Mouse (Mus musculus) kidney, adult 2 months (tissue): ENCODE measurements around the gene Fxr2. TPM values are rescaled to one million over a fixed set of nuclear protein-coding genes. Genes with fewer than 3 reads are reported as not detected.
A peak's percentile ranks its signal among the peaks of the same experiment; 100 is the strongest.

ENCODE experiments used
- DNase-seq: peaks from one replicate; pipeline ENCODE4 v3.0.0; 2021
- H3K27ac ChIP-seq: fragments of 200-500 bp; 2 replicates; pipeline ENCODE4 v1.5.1; 2012; ENCODE audit warnings: low read depth, low read length, control low read depth, inconsistent platforms; ENCODE audit not compliant: insufficient read depth
- H3K27me3 ChIP-seq: fragments of 200-500 bp; replicated peaks from 2 replicates; pipeline ENCODE4 v1.6.1; 2012; ENCODE audit warnings: mild to moderate bottlenecking, moderate library complexity, low read length, inconsistent platforms; ENCODE audit not compliant: control insufficient read depth, insufficient read depth
- H3K36me3 ChIP-seq: fragments of 200-500 bp; 2 replicates; pipeline ENCODE4 v1.6.1; 2012; ENCODE audit warnings: mild to moderate bottlenecking, moderate library complexity, low read length, inconsistent platforms; ENCODE audit not compliant: control insufficient read depth, insufficient read depth
- H3K4me1 ChIP-seq: fragments of 200-500 bp; 2 replicates; pipeline ENCODE4 v1.6.1; 2011; ENCODE audit warnings: low read length; ENCODE audit not compliant: control insufficient read depth, insufficient read depth
- H3K4me3 ChIP-seq: fragments of 200-500 bp; 2 replicates; pipeline ENCODE4 v1.5.1; 2011; ENCODE audit warnings: mild to moderate bottlenecking, low read depth, low read length, control low read depth; ENCODE audit not compliant: insufficient read depth
- CTCF ChIP-seq: fragments of 200-500 bp; conservative IDR thresholded peaks from 2 replicates; pipeline ENCODE4 v1.5.1; 2011; ENCODE audit warnings: low read depth, mild to moderate bottlenecking, control low read depth, low read length, moderate library complexity, mixed read lengths; ENCODE audit not compliant: insufficient read depth, insufficient read length
- POLR2A ChIP-seq: fragments of 200-500 bp; IDR thresholded peaks from one replicate; pipeline ENCODE4 v1.6.1; 2011; ENCODE audit warnings: low read depth, low read length, control low read depth
- WGBS: fragments of 180-500 bp; shearing (Covaris S2); methylation state at CpG from one replicate; pipeline ENCODE4 v1.1.7; 2018; 5-methylcytosine and 5-hydroxymethylcytosine counted together
- polyA plus RNA-seq: library from polyadenylated mRNA; depleted of rRNA; stranded (reverse); fragments of >200 nt; gene quantifications from 2 replicates; pipeline ENCODE4 v1.2.3, GENCODE M21; 2012

Fxr2 gene
- polyA plus RNA-seq, 1 experiment = 49.9 TPM

DNA sequence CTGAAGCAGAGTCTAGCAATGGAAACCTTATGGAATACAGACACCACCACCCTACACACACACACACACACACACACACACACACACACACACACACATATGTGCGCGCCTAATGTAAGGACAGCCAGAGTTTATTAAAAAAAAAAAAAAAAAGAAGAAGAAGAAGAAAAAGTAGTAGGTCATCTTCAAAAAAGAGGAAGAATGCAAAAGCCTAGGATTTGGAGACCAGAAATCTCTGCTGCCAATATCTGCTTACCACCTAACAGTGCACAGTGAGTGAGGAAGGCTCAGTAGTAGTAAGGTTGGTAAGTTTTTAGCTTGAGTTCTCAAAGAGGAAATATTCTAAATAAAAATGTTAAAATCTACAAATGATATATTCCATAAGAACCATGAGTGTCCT is 46.4 kb downstream of the Fxr2 start:
- TF ChIP-seq POLR2A = no peak
- TF ChIP-seq CTCF = no peak
- H3K36me3 ChIP-seq = peaks cover 4% of the 10 kb centered on the region
- H3K27ac ChIP-seq = no peak overlapping the region
- no peaks in the 10 kb centered on the region for H3K27me3 ChIP-seq
- H3K4me1 ChIP-seq = peaks cover 12% of the 10 kb centered on the region; the same call in 1 of the 2 replicates
- no peak for DNase-seq
- 96% methylated on average over 2 of the region's 2 CpGs for WGBS
- H3K4me3 ChIP-seq = no peak overlapping the region

- H3K27ac ChIP-seq = no peak overlapping the region
- H3K36me3 ChIP-seq = peaks cover 2% of the 10 kb centered on the region
- H3K27me3 ChIP-seq = no peaks in the 10 kb centered on the region
- 90% methylated on average over 30 of the region's 30 CpGs for WGBS
- TF ChIP-seq CTCF (no peak), POLR2A (no peak)
- H3K4me1 ChIP-seq = peaks cover 20% of the 10 kb centered on the region
- DNase-seq = no peak
- no peak overlapping the region for H3K4me3 ChIP-seq
Measured at GRCm38 (mm10) chr11:69680136-69680855, 47.5 kb downstream of the Fxr2 start.

GRCm38 (mm10) chr11:69681314-69682208 is 48.8 kb downstream of the Fxr2 start, which contains the start of gene Senp3:
TSS of gene Senp3 (minus strand) at chr11:69682084.
- no peaks in the 10 kb centered on the region for H3K27me3 ChIP-seq
- peak within 1 kb of the TSS; percentile 76 for H3K4me3 ChIP-seq
- peak; percentile 98 for DNase-seq
- under 1% methylated on average over 80 of the region's 80 CpGs for WGBS
- peaks cover 30% of the 10 kb centered on the region for H3K4me1 ChIP-seq
- TF ChIP-seq POLR2A (peak; percentile 73), CTCF (no peak)
- peaks cover 2% of the 10 kb centered on the region; the same call in 1 of the 2 replicates for H3K36me3 ChIP-seq
- H3K27ac ChIP-seq = peak within 1 kb of the TSS; percentile 93

DNA sequence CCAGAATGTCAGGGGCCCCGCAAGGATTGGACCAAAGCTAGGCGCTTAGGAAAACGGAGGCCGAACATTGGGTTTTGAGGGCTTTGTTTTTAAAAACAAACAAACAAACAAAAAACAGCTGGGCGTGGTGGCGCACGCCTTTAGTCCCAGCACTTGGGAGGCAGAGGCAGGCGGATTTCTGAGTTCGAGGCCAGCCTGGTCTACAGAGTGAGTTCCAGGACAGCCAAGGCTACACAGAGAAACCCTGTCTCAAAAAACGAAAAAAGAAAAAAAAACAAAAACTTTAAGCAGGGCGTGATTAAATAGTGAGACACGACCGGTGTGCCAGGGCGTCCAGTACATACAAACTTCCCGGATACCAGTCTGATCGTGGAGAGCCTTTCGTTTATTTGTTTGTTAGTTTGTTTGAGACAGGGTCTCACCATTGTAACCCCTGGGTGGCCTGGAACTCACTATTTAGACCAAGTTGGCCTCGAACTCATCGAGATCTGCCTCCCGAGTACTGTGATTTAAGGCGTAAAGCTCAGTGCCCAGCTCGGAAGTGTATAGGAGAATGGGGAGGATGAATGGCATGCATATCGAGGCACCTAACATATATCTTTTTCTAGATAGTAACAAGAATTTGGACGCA is 49.5 kb downstream of the Fxr2 start:
- peaks cover 34% of the 10 kb centered on the region for H3K4me1 ChIP-seq

GRCm38 (mm10) chr11:69682840-69683533 is 50.2 kb downstream of the Fxr2 start:
- DNase-seq = peak; percentile 92
- peaks cover 2% of the 10 kb centered on the region; the same call in 1 of the 2 replicates for H3K36me3 ChIP-seq
- H3K27ac ChIP-seq = peak overlapping the region; percentile 26; the same call in 1 of the 2 replicates
- no peaks in the 10 kb centered on the region for H3K27me3 ChIP-seq
- H3K4me3 ChIP-seq = no peak overlapping the region
- H3K4me1 ChIP-seq = peaks cover 34% of the 10 kb centered on the region
- WGBS = 22% methylated on average over 12 of the region's 12 CpGs
- TF ChIP-seq CTCF = peak; percentile 95
- no peak for TF ChIP-seq POLR2A

More for the DNA sequence above, 49.5 kb downstream of the Fxr2 start:
- WGBS = 15% methylated on average over 24 of the region's 24 CpGs
- Histone ChIP-seq H3K27me3 (no peaks in the 10 kb centered on the region), H3K36me3 (peaks cover 2% of the 10 kb centered on the region; the same call in 1 of the 2 replicates), H3K4me3 (peak overlapping the region; percentile 76), H3K27ac (peak overlapping the region; percentile 93)
- DNase-seq = no peak
- no peak for TF ChIP-seq POLR2A
- no peak for TF ChIP-seq CTCF

GRCm38 (mm10) chr11:69683576-69683975 is 50.8 kb downstream of the Fxr2 start:
- Histone ChIP-seq H3K27ac (no peak overlapping the region), H3K27me3 (no peaks in the 10 kb centered on the region), H3K36me3 (no peaks in the 10 kb centered on the region), H3K4me3 (no peak overlapping the region), H3K4me1 (peaks cover 34% of the 10 kb centered on the region)
- no peak for DNase-seq
- 78% methylated on average over 7 of the region's 7 CpGs for WGBS
- TF ChIP-seq CTCF (no peak), POLR2A (no peak)
